Mouse (Mus musculus): ENCODE results near the gene Ndufs8.

- no peak for TF ChIP-seq MAX (IDR thresholded peaks at IDR 0.05)
- no peak for TF ChIP-seq CTCF (IDR thresholded peaks at IDR 0.05; ENCODE audit: control insufficient read depth, insufficient read depth, insufficient read length)
- no peak for TF ChIP-seq USF1 (IDR thresholded peaks at IDR 0.05; ENCODE audit: low read depth)
These were observed 15.4 kb upstream of the Ndufs8 start for GRCm38 (mm10) chr19:3927989-3928388.
